Mouse (Mus musculus) erythroblast, embryonic 14.5 days (primary cell): ENCODE measurements around the gene Ptprn2.

Source experiments
- GATA1 ChIP-seq: IDR thresholded peaks from 2 replicates; pipeline ENCODE4 v1.6.1; 2012; ENCODE audit warnings: low read length, inconsistent platforms, mixed read lengths
- TAL1 ChIP-seq: IDR thresholded peaks from 3 replicates; pipeline ENCODE4 v1.6.1; 2012; ENCODE audit warnings: low read length, inconsistent platforms, mixed read lengths

DNA sequence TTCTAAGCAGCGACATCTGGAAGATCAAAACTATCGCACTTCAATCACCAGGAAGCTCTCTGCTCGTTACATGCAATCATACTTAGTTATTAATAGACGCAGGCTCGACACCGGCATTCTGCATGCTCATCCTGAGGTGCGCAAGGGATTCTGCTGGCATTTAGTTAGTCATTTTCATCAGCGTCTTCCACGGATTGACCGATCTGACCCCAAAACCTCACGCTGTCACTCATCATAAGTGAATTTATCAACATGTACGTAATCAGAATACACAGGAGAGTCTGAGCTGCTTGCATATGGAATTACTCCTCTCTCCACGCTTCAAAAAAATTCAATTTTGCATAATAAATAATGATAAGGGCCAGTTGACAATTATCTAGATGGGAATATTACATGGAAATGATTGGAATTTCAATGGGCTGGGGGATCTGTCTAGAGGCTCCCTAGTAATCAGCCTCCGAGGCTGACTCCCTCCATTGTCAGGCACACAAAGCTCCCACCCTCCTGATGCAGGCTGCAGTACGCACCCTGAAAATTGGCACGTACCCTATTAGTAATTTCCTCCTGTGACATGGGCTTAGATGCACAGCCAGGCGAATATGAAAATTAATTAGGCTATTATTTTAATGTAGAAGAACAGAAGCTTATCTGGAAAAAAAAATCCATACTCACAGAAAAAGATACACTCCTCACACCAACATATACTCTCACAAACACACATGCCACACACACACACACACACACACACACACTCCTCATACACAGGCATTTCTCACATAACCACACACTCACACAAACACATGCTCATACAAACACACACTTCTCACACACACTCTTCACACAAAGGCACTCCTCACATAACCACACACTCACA is 819.5 kb downstream of the Ptprn2 start:
- TF ChIP-seq GATA1: no peak
- TF ChIP-seq TAL1: no peak
